Mouse (Mus musculus): ENCODE data around the gene Notum.
"Not testable (repeated sequence)": the region's sequence is repeated elsewhere in the genome, so short reads cannot be mapped to it uniquely, and the experiment has no call there.

Gene Notum

DNA sequence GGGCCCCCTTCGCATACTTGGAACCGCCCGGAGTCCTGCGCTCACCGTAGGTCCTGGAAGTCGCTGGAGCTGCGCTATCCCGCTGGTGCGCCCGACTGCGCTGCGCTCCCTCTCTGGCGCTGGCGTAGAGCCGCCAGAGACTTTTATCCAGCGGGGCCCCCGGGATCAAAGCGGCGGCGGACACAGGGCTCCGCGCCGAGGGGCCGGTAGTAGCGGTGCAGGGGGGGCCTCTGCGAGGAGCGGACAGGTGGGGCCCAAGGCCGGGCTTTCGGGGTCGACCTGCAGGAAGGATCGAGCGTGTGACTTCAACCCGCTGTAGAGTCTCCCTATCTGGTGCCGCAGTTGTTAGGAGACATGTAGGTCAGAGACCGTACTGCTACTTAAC is at the start of gene Notum:
TSS of gene Notum (minus strand) at position 100 of the 385 bp plus-strand sequence.
- DNase-seq = no peak

DNA sequence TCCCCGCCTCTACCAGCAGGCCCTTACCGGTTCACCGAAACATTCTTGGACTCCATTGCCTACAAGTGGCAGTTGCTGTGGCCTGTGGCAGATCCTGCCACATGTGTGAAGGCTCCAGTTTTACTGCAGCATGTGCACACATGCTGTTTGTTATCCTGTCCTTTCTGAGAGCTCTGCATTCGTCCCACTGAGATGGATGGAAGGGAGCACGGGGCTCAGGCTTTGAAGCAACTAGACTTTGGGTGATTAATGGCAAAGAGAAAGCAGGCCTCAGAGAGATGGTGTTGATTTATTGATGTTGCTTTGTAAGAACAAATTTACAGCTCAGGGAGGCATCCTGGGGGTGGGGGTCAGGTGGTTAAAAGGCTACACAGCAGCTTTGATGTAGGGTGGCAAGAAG is 49.7 kb upstream of the Notum start:
- no peak for DNase-seq

DNA sequence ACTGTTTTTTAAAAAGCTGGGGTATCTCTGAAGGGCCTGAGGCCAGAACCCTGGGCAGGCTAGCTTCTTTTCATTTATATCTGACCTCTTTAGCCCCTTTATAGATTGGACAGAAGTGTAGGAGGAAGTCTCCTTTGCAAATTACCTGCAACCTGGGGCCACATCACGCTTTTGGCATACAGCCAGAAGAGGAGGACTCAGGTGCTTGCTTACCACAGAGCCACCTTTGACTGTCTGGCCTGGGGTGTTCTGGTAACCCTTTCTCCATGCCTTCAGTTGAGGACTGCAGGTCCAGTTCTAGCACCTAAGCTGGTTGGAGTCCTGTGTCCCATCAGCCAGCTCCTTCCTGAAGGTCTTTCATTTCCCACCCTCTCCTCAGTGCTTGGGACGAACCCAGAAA is 48.6 kb upstream of the Notum start:
- no peak for DNase-seq

DNA sequence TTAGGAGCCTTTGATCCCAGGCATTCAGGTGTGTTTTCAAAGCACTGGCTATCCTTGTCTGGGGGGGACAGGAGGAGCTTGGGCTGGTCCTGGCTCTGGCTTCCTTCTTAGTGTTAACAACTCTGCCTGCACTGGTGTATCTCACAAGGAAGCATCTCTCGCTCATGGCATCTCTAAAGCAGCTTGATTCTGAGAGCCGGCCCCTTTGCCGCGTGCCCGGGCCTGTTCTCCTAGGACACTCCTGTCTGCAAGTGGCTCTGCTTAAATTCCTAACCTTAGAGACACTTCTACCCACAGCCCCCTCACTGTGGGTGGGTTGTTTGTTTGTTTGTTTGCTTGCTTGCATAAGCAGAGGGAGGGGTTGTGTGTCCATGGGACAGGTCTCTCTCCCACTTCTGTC is 47.0 kb upstream of the Notum start:
- no peak for DNase-seq

DNA sequence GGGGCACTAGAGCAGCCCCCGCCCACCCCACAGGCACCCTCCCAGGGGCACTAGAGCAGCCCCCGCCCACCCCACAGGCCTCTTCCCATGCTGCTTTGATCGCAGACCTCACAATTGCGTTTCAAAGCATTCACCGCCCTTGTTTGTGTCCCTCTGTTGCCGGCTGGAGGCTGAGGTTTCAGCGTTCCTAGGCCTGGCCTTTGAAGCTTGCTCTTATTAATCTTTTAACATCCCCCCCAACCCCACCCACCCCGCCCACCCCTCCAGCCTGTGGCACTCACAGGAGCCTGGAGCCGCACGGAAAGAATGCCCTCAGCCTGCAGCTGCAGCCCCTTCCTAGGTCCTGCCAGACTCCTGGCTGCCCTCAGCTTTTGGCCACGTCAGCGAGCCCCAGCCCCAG is 46.2 kb upstream of the Notum start:
- DNase-seq = no peak

DNA sequence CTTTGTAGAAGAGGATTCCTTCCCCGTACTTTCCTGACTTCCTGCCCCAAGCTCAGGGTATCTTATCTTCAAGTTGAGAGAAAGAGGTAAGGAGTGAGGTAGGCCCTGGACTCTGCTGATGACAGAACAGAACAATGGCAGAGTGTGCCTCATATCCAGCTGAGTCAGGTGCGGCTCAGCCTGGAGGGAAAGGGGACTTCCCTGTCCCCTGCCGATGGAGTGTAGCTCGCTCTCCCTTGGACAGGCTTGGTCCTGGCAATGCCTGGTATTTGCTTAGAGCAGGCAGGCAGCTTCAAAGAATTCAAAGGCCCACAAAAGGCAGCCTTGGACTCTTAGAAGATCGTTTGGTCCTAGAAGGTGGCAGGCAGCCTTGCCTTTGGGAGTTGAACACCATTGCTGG is 45.1 kb upstream of the Notum start:
- DNase-seq = no peak

DNA sequence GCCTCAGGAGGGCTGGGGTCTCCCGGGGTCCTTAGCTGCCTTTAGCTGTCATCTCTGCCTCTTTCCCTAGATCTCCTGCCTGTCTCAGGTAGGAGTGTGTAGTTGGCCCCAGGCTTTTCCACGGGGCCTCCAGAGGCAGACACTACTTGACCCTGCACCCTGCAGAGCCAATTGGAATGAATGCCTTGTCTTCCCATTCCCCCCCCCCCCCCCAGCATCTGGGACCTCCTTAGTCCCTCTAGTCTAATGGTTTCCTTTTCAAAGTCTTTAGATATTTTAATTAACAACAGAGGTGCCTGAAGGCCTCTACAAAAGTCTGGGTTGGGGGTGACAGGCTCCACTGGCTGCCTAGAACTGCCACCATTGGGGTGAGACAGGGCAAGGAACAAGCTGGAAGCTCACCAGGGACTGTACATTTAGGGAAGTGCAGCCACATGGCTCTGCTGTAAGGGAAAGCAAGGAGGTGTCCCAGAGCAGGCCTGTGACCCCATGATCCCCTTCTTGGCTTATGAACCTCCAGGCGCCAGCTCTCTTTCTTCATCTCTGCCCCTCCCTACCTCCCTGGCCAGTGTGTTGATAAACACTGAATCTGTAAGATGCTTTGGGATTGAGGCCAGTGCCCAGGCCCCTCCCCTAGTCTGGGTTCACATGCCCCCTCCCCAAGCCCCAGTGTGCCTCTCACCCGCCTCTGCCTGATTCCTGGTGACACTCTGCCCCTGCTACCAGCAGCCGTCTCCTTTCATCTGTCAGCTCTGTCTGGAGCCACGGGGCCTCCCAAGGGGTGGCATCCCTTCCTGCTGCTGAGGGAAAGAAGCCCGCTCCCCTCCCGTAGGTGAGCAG is 43.7 kb upstream of the Notum start:
- DNase-seq = peak; percentile 8

DNA sequence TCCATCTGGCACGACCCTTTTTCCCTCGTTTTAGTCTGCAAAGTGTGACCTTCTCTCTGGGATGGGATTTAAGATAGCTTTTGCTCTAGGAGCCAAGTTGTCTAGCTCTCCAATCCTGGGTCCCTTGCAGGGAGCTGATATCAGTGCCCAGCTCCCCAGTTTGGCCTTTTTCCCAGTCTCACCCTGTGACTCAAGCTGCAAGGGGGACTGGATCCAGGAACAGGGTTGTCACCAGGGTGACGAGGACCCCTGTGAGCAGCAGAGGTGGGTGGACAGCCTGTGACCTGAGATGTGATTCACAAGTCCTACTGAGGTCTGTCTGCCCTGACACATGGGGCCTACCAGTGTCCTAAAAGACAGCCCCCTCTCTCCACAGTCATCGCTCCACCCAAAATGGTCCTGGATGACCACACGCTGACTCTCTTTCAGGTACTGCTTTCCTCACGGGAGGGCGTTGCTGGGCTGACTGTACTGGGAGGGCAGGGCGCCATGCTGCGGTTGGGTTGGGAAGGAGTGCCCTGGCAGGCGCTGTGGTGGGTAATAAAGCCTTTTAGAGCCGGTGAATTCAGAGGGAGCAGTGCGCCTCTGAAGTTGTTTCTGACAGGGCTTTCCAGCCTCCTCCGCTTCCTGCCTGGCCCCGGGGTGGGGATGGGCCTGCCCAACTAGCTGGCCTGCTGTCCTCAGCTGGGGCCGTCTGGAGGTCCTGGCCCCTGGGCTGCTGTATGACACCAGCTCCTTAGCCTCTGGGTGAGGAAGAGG is 42.9 kb upstream of the Notum start:
- DNase-seq = no peak

DNA sequence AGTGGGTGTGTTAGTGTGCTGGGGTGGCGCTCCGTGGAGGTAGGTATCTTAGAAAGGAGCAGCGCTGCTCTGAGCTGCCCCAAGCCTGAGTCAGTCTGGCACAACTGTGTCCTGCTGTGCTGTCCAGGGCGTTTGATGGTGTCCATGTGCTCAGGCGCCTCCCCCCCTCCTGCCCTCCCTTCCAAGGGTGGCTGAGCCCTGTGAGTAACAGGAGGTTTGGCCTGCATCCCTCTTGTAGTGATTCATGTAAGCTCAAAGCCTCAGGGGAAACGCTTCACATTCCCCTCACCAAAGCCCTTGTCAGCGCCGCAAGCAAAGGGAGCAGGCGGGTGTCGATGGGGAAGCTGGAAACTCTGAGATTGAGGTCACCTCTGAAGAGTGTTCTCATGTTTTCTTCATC is 36.8 kb upstream of the Notum start:
- DNase-seq = peak; percentile 58

DNA sequence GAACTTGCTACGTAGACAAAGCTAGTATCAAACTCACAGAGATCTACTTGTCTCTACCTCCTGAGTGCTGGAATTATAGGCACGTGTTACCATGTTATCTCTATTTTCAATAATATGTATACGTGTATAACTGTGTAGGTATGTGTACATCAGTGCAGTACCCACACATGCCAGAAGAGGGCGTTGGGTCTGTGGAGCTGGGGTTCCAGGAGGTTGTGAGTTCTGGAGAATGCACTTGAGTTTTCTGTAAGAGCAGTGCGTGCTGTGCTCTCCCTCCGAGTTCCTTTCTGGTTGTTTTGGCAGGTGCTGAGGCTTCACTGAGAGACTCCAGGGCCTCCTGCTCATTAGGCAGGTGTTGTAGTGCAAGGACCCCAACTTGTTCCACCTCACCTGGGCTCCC is 35.6 kb upstream of the Notum start:
- DNase-seq = no peak

DNA sequence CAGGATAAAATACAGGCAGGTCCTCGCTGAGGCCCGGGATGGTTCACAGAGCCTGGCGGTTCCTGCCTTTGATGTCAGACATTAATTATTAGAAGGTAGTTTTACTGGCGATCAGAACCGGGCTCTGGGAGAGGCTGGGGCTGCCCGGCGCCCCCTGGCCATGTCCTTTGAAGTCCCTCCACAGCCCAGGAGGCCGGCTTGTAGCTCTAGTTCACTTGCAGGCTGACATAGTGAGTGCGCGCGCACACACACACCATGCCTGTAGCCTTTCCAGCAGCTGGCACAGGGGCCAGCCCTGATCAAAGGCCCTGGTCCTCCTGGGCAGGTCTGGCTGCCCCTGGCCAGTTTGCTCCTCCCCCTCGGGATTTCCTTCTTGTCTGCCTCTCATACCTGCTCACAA is 34.7 kb upstream of the Notum start:
- peak; percentile 72 for DNase-seq

DNA sequence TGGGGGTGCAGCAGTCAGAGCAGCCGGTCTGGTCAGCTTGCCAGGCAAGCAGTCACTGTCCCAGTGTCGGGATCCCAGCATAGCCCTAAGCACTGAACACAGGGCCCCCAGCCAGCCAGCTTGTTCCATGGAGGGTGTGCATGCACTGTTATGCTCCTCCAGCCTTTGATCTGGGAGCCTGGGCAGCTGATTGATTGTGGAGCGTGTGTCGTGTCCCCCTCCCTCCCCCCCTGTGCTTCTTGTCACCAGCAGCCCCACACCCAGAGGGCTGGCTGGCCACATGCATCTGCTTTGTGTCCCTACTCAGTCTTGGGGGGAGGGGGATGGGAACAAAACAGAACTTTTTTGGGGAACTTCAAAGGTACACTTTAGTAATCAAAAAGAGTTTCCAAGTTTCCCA is 34.2 kb upstream of the Notum start:
- no peak for DNase-seq

DNA sequence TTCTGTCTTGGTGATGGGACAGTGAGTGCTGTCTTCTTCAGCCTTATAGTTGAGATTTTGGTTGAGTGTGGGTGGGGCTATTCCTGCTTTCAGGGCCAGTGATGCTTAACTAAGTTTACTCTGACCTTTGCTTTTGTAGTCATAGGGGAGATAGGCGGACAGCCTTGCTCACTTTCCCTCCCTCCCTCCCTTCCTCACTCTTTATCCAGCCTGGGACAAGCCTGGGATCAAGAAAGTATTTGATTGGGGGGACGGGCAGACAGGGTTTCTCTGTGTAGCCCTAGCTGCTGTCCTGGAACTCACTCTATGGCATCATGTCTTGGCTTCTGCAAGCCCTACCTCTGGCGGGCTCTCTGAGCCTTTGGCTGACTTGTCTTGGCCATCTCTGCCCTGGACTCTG is 32.5 kb upstream of the Notum start:
- DNase-seq = no peak

DNA sequence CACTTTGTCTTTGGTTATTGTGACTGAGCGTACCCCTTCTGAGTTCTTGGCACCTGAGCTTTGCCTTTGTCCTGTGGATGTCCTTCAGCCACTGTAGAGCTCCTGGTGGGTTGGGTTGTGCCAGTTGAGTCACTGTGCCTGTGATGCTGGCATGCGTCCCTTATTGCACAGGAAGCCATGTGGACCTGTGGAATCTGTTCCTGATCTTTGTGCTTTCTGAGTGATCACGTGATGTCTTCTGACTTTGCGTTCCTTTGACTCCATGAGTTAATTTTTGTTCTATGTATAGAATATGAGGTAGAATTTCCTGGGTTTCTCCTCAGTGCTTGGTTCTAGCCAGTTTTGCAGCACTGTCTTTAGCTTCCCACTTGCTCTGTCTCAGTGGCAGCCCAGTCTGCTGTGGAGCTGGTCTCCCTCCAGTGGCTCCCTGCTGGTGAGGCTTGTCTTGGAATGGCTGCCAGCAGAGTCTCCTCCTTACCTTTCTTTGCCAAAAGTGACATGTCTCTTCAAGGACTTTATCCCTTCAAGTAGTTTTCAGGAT is 31.6 kb upstream of the Notum start:
- DNase-seq = no peak

DNA sequence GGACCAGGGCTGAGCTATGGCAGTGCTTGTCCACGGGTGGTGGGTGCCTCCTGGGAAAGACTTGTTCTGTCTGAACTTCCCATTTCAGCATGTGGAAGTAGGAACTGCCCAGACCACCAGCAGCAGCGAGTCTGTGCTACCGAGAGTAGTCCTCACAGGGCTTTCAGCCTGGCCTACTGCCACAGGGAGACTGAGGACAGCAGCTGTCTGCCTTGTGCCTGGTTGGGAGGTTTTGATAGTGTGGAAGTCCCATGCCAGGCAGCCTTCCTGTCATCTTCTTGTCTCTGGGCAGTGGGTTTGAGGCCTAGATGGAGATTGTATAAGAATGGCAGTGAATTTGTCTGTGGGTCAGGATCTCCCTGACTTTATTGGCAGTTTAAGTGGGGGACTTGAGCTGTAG is 28.4 kb upstream of the Notum start:
- DNase-seq = no peak

DNA sequence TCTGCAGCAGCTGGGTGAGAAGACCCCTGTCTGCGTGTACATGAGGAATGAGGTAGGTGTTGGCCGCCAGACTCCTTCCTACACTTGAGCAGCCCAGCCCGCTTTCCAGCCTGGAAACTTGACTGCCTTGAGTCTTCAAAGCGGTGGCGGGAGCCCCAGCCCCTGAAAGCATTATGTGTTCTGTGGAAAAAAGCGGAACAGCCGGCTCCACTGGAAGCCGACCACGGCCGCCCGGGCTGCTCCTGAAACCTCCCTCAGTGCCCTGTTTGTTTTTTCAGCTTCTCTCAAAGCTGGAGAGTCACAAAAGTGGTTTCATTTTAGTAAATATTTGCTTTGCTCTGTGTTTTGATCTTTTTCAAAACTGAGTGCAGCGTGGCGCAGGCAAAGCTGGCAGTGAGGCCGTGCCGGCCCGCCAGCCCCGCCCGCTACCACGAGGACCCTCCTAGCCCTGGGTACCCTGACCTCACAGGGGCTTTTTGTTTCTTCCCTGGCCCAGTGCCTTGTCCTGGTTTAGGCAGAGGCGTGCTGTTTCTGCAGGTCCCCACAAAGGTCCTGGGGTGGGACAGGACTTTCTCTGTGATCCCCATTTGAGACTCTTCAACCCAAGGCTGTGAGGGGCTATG is 25.8 kb upstream of the Notum start:
- DNase-seq = no peak

DNA sequence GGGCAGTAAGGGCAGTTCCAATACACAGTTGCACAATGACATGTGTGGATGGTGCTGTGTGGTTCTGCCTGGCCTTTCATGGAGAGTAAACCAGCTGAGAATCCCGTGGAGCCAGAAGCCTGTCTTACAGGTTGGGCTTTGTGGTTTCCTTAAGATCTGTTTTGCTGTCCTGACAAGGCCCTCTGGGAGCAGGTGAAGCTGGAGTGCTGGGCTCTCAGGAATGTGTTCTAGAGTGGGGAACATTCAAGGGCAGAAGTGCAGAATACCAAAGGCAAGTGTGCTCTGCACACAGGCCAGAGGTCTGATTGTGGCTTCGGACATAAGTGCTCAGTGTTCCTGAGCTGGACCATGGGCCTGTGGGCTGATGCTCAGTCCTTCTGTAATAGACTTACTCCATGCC is 23.7 kb upstream of the Notum start:
- DNase-seq = no peak

DNA sequence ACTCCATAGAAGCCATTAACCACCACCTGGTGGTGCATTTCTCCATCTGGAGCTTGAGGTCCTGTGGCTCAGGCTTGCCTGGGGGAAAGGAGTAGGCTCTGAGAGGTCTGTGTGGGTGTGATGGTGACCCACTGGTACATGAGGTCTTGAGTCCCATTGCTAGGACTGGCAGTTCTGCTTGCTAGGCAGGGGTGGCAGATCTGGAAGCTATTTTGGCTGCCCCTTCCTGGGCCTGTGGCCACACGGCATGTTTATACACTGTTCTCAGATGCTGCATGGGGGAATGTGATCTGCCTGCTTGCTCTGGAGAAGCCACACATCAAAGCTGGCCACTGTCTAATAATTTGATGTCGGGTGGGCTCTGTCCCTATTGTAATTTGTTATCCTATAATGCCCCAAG is 23.1 kb upstream of the Notum start:
- DNase-seq = no peak

DNA sequence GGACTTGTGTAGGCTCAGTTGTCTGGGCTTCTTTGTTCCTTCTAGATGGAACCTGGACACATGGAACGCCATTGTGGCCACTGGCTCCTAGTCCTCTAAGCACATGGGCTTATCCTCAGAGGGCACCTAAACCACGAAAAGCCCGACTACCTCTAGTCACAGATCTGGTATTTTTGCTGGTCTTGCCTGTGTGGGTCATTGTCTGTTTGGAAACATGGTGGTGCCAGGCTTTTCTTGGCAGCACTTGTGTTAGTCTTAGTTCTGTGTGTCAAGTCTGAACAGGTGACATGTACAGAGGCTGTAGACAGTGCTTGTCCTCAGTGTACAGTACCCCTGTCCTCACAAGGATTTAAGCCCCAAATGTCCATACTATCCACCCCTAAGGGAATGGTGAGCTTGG is 22.6 kb upstream of the Notum start:
- DNase-seq = no peak

DNA sequence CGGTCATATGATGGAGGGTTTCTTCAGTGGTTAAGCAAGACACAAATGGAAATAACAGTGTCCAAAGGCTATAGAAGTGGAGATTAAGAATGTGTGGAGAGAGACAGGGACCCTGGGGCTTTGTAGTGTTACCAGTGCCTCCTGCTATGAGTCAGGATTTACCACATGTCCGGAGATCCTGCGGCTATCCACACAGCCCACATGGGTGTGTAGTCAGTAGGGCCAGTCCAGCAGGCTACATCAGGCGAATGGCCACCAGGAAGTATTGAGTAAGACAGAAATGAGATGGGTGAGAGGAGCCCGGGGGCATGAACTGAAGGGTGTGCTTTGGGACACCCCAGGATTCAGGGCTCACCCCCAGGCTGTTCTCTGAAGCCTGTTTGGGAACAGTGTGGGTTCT is 21.7 kb upstream of the Notum start:
- no peak for DNase-seq

DNA sequence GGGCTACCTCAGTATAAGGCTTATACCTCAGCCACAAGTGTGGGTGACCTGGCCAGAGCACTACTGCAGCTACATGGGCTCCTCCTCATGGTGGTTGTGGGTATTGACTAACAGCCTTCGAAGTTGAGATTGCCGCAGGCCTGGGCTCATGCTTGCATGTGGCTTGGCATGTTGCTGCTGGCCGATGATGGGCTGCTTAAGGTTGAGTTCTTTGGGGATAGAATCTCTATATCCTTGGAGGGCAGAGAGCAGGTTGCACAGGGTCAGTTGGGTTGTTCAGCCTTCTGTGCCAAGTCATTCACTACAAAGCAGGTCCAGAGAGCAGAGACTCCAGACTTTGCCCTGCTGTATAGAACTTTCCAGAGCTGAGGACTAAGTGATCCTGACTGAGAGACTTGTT is 18.9 kb upstream of the Notum start:
- peak; percentile 67 for DNase-seq

DNA sequence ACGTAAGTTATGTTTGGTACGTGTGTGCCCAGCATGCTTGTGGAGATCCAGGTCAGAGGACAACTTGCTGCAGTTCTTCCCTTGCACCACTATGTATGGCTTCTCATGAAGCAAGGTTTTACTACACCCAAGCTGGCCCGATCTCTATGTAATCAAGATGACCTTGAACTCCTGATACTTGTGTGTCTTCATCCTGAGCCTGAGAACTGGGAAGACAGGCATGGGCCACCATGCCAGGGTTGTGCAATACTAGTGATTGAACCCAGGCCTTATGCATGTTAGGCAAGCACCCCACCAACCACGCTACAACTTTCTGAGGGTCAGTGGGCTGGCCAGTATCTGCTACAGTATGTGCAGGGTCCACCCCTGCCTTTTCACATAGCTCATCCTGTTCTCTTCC is 16.0 kb upstream of the Notum start:
- DNase-seq = no peak

DNA sequence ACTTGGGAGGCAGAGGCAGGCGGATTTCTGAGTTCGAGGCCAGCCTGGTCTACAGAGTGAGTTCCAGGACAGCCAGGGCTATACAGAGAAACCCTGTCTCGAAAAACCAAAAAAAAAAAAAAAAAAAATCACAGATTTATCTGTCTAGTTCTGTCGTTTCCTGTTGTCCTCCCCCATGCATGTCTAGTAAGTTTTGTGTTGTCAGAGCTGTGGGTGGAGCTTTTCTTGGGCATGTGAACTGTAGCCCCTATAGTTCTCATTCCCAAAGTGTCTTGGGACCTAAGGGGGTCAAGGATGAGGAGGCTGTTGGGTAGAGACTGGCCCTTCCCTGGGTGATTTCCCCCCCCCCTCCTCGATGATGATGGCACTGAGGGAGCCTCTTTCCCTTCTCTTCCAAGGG is 14.9 kb upstream of the Notum start:
- DNase-seq = not testable (repeated sequence)

DNA sequence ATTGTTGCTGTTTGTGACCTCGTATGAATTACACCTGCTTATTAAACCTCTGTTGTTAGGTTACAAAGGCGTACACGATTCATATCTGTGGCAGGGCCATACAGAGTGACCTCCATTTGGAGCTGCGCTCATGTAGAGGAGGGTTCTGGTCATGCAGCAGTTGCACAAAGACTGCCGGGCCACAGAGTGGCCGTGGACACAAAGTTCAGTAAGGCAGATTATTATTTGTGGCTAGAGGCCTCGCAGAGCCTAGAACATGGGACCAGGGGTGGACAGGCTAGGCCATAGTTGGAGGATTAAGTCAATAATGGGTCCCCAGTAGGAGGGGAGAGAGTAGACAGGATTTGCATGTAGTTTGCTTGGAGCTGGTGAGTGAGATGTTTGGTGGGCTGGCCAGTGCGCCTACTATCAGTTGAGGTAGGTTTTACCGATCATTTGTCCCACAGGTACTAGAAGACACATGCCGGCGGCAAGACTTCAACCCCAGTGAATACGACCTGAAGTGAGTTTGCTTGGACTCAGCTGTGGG is 12.7 kb upstream of the Notum start:
- DNase-seq = no peak

Data from kidney, postnatal 10 days (tissue).